Mouse (Mus musculus): ENCODE results near the gene Relt. TPM values are rescaled to one million over a fixed set of nuclear protein-coding genes. Genes with fewer than 3 reads are reported as not detected.

The Relt gene
- polyA plus RNA-seq, 1 experiment from 2014 or later, result 2.6 TPM

GRCm38 (mm10) chr7:100845026-100845400, 18.2 kb downstream of the Relt start:
- no peak for DNase-seq (ENCODE audit: low spot score)
- Histone ChIP-seq H3K27ac (ENCODE audit: low read depth, low read length) (no peak overlapping the region), H3K4me1 (ENCODE audit: control insufficient read depth, insufficient read depth, low read length) (no peaks in the 10 kb centered on the region), H3K9ac (ENCODE audit: low read length) (no peak overlapping the region), H3K27me3 (replicated peaks; ENCODE audit: control insufficient read depth, insufficient read depth, low read length) (no peaks in the 10 kb centered on the region), H3K4me2 (ENCODE audit: low read length) (no peak overlapping the region), H3K4me3 (ENCODE audit: low read depth, low read length) (no peak overlapping the region), H3K36me3 (ENCODE audit: control insufficient read depth, insufficient read depth, low read length) (peaks cover 4% of the 10 kb centered on the region; the same call in 1 of the 2 replicates), H3K9me3 (replicated peaks; ENCODE audit: control insufficient read depth, low read length) (no peaks in the 10 kb centered on the region)
- ATAC-seq, result no peak

GRCm38 (mm10) chr7:100844385-100845025, 18.7 kb downstream of the Relt start:
- no peak overlapping the region for H3K9ac ChIP-seq (ENCODE audit: low read length)
- ATAC-seq (no peak), DNase-seq (ENCODE audit: low spot score) (no peak)
- no peak overlapping the region for H3K27ac ChIP-seq (ENCODE audit: low read depth, low read length)
- H3K4me1 ChIP-seq (ENCODE audit: control insufficient read depth, insufficient read depth, low read length), result no peaks in the 10 kb centered on the region
- H3K4me3 ChIP-seq (ENCODE audit: low read depth, low read length), result no peak overlapping the region
- no peak overlapping the region for H3K4me2 ChIP-seq (ENCODE audit: low read length)
- 76% methylated on average over 2 of the region's 2 CpGs for WGBS
- no peaks in the 10 kb centered on the region for H3K27me3 ChIP-seq (replicated peaks; ENCODE audit: control insufficient read depth, insufficient read depth, low read length)
- H3K9me3 ChIP-seq (replicated peaks; ENCODE audit: control insufficient read depth, low read length), result no peaks in the 10 kb centered on the region
- H3K36me3 ChIP-seq (ENCODE audit: control insufficient read depth, insufficient read depth, low read length), result peaks cover 4% of the 10 kb centered on the region; the same call in 1 of the 2 replicates

GRCm38 (mm10) chr7:100843866-100844265, 19.4 kb downstream of the Relt start:
- Histone ChIP-seq H3K27ac (ENCODE audit: low read depth, low read length) (no peak overlapping the region), H3K4me1 (ENCODE audit: control insufficient read depth, insufficient read depth, low read length) (no peaks in the 10 kb centered on the region), H3K4me3 (ENCODE audit: low read depth, low read length) (no peak overlapping the region), H3K36me3 (ENCODE audit: control insufficient read depth, insufficient read depth, low read length) (peaks cover 4% of the 10 kb centered on the region; the same call in 1 of the 2 replicates), H3K4me2 (ENCODE audit: low read length) (no peak overlapping the region), H3K27me3 (replicated peaks; ENCODE audit: control insufficient read depth, insufficient read depth, low read length) (no peaks in the 10 kb centered on the region), H3K9ac (ENCODE audit: low read length) (no peak overlapping the region), H3K9me3 (replicated peaks; ENCODE audit: control insufficient read depth, low read length) (no peaks in the 10 kb centered on the region)
- 98% methylated on average over 2 of the region's 2 CpGs for WGBS
- DNase-seq (ENCODE audit: low spot score) (no peak), ATAC-seq (no peak)

DNA sequence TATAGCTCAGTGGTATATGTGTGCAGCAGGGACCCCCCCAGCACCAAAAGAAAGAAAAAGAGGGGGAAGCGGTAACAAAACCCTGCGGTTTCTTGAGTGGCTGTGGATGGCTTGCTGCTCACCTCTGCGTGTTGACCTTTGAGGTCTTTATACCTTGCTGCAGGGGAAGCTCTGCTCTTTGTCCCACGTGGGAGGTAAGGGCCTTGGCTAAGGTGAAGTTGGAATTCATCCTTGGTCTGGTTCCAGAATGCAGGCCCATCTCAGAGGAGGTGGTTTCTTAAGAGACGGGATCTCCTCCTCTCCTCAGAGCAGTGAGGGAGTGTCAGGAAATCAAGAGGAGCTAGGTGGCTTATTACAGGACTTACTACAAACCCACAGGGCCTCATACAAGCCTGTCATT, 21.1 kb downstream of the Relt start:
- H3K27ac ChIP-seq (ENCODE audit: low read depth, low read length), result no peak overlapping the region
- ATAC-seq, result no peak
- no peak overlapping the region for H3K9ac ChIP-seq (ENCODE audit: low read length)
- no peak for DNase-seq (ENCODE audit: low spot score)
- H3K4me1 ChIP-seq (ENCODE audit: control insufficient read depth, insufficient read depth, low read length), result no peaks in the 10 kb centered on the region
- H3K27me3 ChIP-seq (replicated peaks; ENCODE audit: control insufficient read depth, insufficient read depth, low read length), result no peaks in the 10 kb centered on the region
- no peak overlapping the region for H3K4me2 ChIP-seq (ENCODE audit: low read length)
- H3K4me3 ChIP-seq (ENCODE audit: low read depth, low read length), result no peak overlapping the region
- 79% methylated on average over 5 of the region's 5 CpGs for WGBS
- H3K36me3 ChIP-seq (ENCODE audit: control insufficient read depth, insufficient read depth, low read length), result peaks cover 16% of the 10 kb centered on the region; the same call in 1 of the 2 replicates
- no peaks in the 10 kb centered on the region for H3K9me3 ChIP-seq (replicated peaks; ENCODE audit: control insufficient read depth, low read length)

GRCm38 (mm10) chr7:100841608-100842007, 21.6 kb downstream of the Relt start:
- H3K27ac ChIP-seq (ENCODE audit: low read depth, low read length), result no peak overlapping the region
- WGBS, result 92% methylated on average over 6 of the region's 6 CpGs
- no peak overlapping the region for H3K9ac ChIP-seq (ENCODE audit: low read length)
- no peaks in the 10 kb centered on the region for H3K27me3 ChIP-seq (replicated peaks; ENCODE audit: control insufficient read depth, insufficient read depth, low read length)
- no peaks in the 10 kb centered on the region for H3K9me3 ChIP-seq (replicated peaks; ENCODE audit: control insufficient read depth, low read length)
- DNase-seq (ENCODE audit: low spot score) (no peak), ATAC-seq (no peak)
- no peaks in the 10 kb centered on the region for H3K4me1 ChIP-seq (ENCODE audit: control insufficient read depth, insufficient read depth, low read length)
- H3K36me3 ChIP-seq (ENCODE audit: control insufficient read depth, insufficient read depth, low read length), result peaks cover 21% of the 10 kb centered on the region
- H3K4me3 ChIP-seq (ENCODE audit: low read depth, low read length), result no peak overlapping the region
- H3K4me2 ChIP-seq (ENCODE audit: low read length), result no peak overlapping the region

DNA sequence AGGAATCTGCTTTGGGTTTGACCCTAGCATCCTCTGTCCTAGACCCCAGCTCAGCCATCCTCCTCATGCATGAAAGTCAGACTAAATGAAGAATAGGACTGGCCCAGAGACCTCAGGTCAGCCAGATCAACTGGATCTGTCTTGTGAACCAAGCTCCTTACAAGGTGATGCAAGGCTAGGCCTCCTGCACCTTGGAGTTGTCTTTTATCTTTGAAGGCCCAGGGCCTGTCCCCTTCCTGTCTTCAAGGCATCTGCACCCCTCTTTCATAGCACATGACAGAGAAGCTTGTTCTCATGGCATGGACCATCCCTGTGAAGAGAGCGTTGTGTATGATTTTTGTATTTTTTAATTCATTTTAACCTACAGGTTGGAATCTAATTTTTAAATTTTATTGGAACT, 22.3 kb downstream of the Relt start:
- WGBS, result 98% methylated on average over 1 of the region's 1 CpGs
- no peak for DNase-seq (ENCODE audit: low spot score)

GRCm38 (mm10) chr7:100839632-100840402, 23.4 kb downstream of the Relt start:
- 72% methylated on average over 6 of the region's 6 CpGs for WGBS
- DNase-seq (ENCODE audit: low spot score), result peak; percentile 31
- Histone ChIP-seq H3K4me1 (ENCODE audit: control insufficient read depth, insufficient read depth, low read length) (no peaks in the 10 kb centered on the region), H3K4me2 (ENCODE audit: low read length) (no peak overlapping the region), H3K9me3 (replicated peaks; ENCODE audit: control insufficient read depth, low read length) (no peaks in the 10 kb centered on the region), H3K9ac (ENCODE audit: low read length) (no peak overlapping the region), H3K27ac (ENCODE audit: low read depth, low read length) (no peak overlapping the region), H3K36me3 (ENCODE audit: control insufficient read depth, insufficient read depth, low read length) (peaks cover 38% of the 10 kb centered on the region), H3K27me3 (replicated peaks; ENCODE audit: control insufficient read depth, insufficient read depth, low read length) (no peaks in the 10 kb centered on the region), H3K4me3 (ENCODE audit: low read depth, low read length) (no peak overlapping the region)
- no peak for ATAC-seq

More for the DNA sequence above, 22.3 kb downstream of the Relt start:
- ATAC-seq, result no peak
- no peaks in the 10 kb centered on the region for H3K27me3 ChIP-seq (replicated peaks; ENCODE audit: control insufficient read depth, insufficient read depth, low read length)
- H3K4me1 ChIP-seq (ENCODE audit: control insufficient read depth, insufficient read depth, low read length), result no peaks in the 10 kb centered on the region
- peaks cover 27% of the 10 kb centered on the region for H3K36me3 ChIP-seq (ENCODE audit: control insufficient read depth, insufficient read depth, low read length)
- no peak overlapping the region for H3K4me3 ChIP-seq (ENCODE audit: low read depth, low read length)
- no peak overlapping the region for H3K27ac ChIP-seq (ENCODE audit: low read depth, low read length)
- no peak overlapping the region for H3K4me2 ChIP-seq (ENCODE audit: low read length)
- H3K9ac ChIP-seq (ENCODE audit: low read length), result no peak overlapping the region
- H3K9me3 ChIP-seq (replicated peaks; ENCODE audit: control insufficient read depth, low read length), result no peaks in the 10 kb centered on the region

GRCm38 (mm10) chr7:100837701-100838100, 25.5 kb downstream of the Relt start:
- Histone ChIP-seq H3K27me3 (replicated peaks; ENCODE audit: control insufficient read depth, insufficient read depth, low read length) (no peaks in the 10 kb centered on the region), H3K4me2 (ENCODE audit: low read length) (no peak overlapping the region)

GRCm38 (mm10) chr7:100836657-100837056, 26.6 kb downstream of the Relt start:
- Histone ChIP-seq H3K4me1 (ENCODE audit: control insufficient read depth, insufficient read depth, low read length) (no peaks in the 10 kb centered on the region), H3K9ac (ENCODE audit: low read length) (no peak overlapping the region), H3K36me3 (ENCODE audit: control insufficient read depth, insufficient read depth, low read length) (peaks cover 52% of the 10 kb centered on the region), H3K27ac (ENCODE audit: low read depth, low read length) (no peak overlapping the region), H3K9me3 (replicated peaks; ENCODE audit: control insufficient read depth, low read length) (no peaks in the 10 kb centered on the region), H3K4me3 (ENCODE audit: low read depth, low read length) (no peak overlapping the region), H3K27me3 (replicated peaks; ENCODE audit: control insufficient read depth, insufficient read depth, low read length) (no peaks in the 10 kb centered on the region), H3K4me2 (ENCODE audit: low read length) (no peak overlapping the region)
- WGBS, result 93% methylated on average over 10 of the region's 10 CpGs
- ATAC-seq, result no peak
- no peak for DNase-seq (ENCODE audit: low spot score)

More at GRCm38 (mm10) chr7:100837701-100838100, 25.5 kb downstream of the Relt start:
- Histone ChIP-seq H3K9me3 (replicated peaks; ENCODE audit: control insufficient read depth, low read length) (no peaks in the 10 kb centered on the region), H3K36me3 (ENCODE audit: control insufficient read depth, insufficient read depth, low read length) (peaks cover 52% of the 10 kb centered on the region), H3K27ac (ENCODE audit: low read depth, low read length) (no peak overlapping the region), H3K4me1 (ENCODE audit: control insufficient read depth, insufficient read depth, low read length) (no peaks in the 10 kb centered on the region), H3K4me3 (ENCODE audit: low read depth, low read length) (no peak overlapping the region), H3K9ac (ENCODE audit: low read length) (no peak overlapping the region)
- 68% methylated on average over 1 of the region's 1 CpGs for WGBS
- no peak for DNase-seq (ENCODE audit: low spot score)
- ATAC-seq, result no peak

All from forebrain, embryonic 14.5 days (tissue).